Mouse (Mus musculus) layer of hippocampus, adult 18-20 months (tissue): ENCODE measurements around the gene Stk39. TPM values are rescaled to one million over a fixed set of nuclear protein-coding genes. Genes with fewer than 3 reads are reported as not detected.
A peak's percentile ranks its signal among the peaks of the same experiment; 100 is the strongest.

Experiments
- DNase-seq, 2 experiments: peaks; one replicate each; pipeline ENCODE4 v3.0.0; 2022; ENCODE audit warnings: low spot score in 2 of 2
- total RNA-seq, 2 experiments: library from RNA; stranded (reverse); gene quantifications; 2 replicates each; pipeline ENCODE4 v1.2.3; 2021

The Stk39 gene
- total RNA-seq, 2 experiments from 2014 or later: 82.1 to 82.4 TPM

DNA sequence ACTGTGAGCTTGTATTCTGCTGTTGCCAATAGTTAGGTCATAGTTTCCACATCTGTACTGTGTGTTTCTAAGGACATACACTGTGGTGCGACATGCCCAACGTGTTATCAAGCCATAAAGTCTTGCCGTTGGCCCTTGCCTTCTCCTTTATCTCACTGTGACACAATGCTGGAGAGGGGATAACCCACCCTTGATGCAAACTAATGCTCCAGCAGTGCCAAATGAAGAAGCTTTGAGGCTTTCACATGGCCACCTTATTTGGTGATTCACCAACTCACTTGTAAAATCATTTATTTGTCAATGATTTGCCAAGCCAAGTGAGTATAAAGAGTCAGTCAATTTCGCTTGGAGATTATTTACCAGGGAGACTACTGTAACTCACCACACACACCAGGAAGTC, 46.0 kb downstream of the Stk39 start:
- no peak for DNase-seq

DNA sequence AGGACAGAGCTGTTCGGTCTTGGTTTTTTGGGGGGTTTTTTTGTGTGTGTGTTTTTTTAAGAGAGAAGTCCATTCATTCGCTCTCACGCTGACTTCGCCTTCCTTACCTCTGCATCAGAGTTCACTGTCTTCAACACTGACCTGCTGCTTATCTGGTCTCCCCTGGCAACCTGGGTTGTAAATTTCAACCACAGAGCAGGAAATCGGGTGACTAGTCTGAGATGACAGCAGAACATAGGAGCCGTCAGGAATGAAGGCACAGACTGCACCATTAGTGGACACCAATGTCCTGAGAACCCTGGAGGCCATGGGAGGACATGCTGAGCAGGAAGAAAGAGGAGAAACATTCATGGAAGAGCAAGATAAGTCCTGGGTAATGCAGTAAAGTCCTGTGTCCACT, 51.1 kb downstream of the Stk39 start:
- no peak for DNase-seq

DNA sequence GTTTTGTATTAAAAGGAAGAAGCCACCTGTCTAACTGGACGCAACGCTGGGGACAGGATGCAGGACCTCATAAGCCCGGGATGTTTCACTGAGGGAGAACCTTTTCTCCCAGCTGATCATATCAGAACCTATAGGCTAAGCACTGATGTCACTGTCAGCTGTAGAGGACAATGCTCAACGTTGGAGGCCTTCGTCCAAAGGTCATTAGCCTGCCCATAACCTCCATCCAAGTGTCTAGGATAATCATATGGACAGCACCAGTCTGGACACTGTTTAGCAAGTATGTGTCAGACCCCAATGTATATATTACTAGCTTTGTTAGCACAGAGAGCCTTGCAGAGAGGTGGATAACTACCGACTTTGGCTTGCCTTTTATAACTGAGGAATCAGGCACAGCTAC, 51.8 kb downstream of the Stk39 start:
- DNase-seq: no peak

DNA sequence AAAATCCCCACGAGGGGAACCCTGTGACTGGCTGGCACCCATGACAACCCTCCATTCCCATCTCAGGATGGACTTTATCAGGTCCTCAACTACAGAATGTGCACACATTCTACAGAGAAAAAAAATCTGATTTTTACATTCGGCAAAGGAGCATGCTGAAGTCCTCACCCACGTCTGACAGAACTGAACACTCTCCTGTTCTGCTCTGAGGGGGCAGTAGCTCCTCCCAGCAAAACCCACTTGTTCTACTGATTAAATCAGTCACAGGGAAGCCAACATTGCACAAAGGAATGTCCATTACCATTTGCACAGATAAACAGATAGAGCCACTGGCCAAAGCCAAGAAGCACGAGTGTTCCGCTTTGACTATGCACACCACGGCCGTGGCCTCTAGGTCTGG, 52.3 kb downstream of the Stk39 start:
- DNase-seq: peak in 1 of 2 experiments; percentile 53

DNA sequence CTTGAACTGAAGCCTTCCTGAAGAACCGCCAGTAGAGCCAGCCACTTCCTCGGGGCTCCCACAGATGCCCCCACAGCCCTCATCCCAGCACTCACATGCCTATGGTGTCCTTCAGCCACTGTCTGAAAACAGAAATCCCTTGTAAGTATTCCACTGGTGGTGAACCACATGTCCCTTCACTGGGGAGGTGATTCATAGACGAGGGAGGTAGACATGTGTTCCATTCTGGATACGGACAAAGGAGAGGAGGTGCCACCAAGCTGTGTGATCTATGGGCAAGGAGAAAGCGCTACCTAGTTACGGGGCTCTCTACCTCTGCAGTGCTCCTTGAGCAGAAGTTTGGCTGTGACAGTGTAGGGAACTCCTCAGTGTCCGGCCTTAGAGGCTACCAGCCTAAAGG, 52.9 kb downstream of the Stk39 start:
- DNase-seq: no peak

DNA sequence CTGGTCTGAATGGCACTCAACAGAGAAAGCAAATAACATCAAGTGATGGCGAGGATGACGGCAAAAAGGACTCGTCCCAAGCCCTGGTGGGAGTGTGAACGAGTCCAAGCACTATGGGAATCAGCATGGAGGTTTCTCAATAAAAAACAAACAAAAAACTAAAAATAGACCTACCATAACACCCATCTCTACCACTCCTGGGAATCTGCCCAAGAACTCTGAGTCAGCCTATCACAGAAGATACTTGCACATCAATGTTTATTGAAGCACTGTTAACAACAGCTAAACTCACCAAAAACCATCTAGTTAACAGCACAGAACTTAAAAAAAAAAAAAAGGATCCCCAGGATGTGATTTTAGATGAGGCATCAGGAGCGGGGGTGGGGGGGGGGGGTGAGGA, 55.0 kb downstream of the Stk39 start:
- DNase-seq: peak in 1 of 2 experiments; percentile 78

DNA sequence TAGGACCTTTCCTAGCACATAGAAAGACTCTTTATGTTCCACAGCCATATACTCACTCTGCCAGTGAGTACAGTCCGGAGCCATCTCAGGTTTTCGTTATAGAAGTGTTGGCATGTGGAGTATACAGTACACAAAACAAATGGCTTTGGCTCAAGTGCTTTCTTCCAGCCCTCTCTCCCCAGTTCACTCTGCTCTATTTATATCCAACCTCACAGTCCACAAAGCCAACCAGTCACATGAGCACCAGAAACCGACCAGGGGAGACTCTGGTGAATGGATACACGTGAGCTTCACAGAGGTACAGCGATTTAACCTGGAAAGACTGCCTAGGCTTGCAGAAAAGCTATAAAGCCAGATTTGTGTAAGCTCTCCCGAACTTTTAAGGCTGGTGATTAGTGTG, 56.4 kb downstream of the Stk39 start:
- DNase-seq: no peak

DNA sequence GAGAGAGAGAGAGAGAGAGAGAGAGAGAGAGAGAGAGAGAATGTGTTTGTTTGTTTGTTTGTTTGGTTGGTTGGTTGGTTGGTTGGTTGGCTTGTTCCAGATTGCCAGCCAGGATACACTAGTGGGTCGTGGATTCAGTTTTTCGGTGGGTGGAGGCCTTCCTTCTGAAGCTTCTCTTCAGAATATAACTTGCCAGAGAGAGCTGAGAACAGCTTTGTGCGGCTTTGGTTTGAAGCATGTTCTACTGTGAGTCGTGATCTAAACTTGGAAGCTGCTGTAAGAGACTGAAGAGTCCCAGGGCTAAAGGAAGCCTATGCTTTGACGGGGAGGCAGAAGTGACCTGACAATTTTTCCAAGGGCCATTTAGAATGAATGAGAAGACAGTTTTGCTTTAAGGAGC, 59.9 kb downstream of the Stk39 start:
- no peak for DNase-seq

DNA sequence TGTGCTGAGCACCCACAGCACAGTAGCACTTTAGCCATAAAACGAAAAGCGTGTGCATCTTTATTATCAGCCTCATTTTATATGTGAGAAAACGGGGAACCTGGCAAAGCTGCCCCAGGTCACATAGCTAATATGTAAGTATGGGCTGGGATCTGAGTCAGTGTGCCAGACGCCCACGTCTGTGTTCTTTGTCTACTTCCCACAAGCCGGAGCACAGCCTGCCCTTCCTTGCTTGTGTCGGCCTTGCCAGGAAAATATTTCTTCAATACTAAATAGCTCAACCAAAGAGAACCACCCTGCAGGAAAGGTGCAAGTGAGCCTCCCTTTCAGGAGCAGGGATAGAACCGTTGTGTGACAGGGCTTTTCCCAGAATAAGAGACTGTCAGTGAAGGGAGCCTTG, 60.9 kb downstream of the Stk39 start:
- peak in 1 of 2 experiments; percentile 69 for DNase-seq

DNA sequence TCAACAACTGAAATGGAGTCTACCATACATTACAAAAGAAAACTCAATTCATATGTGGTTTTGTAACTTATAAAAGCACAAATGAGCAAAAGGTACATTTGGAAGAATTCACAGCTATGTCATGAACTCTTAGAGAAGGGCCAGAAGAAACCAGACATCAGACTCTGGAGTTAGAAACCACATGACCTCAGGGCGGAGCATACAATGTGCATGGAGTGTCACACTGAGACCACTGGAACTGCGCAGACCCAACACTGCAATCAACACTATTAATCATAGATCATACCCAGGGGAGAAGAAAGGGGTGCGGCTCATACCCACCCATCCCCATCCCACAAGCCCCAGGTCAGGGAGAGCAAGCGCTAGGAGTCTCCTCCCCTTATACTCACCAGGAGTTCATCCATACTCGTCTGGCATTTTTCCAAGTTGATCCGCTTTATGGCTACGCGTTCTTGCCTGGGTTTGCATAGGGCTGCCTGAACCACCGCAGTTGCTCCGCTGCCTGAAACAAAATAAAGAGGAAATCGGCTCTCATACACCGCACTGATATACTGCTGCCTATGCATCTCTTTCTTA, 62.3 kb downstream of the Stk39 start:
- DNase-seq: no peak

DNA sequence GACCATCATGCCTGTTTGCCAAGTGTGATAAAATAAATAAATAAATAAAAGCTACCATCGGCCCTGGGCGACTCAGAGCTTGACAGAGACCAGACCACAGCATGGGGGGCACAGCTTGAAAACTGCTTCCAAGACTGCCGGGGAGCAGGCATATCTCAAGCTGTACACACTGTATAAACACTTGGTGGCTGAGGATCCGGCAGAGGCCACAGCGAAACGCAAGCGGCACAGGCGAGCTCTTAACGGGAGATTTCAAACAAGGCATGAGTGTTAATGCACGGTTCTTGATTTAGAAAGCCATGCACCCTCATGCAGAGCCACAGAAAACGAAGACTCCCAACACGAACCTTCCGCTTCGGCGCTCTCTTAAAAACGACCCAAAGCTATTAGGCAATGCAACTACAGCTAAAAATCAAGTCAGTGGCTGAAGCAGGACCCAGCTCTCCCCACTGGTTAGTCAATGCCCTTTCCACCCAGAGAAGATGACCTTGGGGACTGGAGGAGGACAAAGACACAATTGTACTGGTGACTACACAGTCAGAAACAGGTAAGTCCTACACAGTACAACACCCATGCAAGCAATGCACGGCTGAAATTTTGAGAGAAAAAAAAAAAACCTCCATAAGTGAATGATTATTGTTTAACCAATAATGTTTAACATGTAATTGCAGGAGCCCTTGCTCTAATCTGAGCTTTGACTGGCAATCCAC, 63.6 kb downstream of the Stk39 start:
- no peak for DNase-seq

DNA sequence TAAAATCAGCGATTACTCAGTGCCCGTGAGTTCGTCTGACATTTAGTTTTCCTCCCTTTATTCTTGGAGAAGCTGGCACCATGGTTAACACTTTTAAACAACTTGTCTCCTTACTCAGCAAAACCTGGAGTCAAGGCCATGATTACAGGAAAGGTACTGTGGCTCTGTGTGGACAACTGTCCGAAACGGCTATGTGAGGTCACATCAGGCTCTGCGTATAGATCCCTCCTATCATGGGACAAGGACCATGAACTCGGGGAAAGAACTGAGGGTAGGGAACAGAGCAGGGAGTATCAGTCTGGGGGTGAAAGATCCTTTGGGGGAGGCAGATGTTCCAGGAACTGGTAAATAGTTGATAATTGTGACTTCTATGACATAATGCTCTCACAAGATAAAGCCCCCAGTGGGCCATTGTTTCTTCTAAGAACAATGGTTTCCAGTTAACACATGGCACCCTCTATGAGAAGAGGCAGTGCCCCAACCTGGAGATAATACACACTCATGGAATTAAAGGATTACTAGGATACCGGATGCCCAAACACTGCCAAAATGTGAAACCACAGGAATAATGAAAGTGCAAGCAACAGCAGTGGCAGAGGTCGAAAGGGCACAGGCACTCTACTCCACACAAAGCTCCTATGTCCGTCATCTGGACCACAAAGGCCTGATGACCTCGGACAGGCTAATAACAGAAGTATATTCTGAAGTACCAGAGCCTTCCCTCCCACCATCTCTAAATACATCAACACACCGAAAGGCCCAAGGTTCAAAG, 64.7 kb downstream of the Stk39 start:
- DNase-seq: no peak

DNA sequence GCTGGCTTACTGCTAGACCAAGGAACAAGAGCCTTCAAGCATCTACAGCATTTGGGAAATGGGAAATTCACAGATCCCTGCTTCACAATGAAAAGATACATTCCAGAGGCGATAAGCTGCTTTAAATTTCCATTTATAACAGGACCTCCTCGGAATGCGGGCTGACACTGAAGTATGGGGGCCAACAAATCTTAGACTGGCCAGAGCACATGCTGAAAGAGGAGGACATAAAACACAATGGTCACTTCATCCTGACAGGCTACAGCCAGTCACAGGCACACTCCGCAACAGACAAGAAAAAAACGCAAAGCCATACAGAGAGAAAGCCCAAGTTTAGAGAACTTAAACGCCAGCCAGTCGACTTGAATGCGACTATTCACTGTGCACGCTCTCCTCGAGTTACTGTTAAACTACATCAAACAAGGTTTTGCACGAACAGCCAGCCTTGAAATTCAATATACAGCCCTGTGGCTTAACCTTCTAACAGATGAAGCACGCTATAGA, 65.4 kb downstream of the Stk39 start:
- DNase-seq: no peak

DNA sequence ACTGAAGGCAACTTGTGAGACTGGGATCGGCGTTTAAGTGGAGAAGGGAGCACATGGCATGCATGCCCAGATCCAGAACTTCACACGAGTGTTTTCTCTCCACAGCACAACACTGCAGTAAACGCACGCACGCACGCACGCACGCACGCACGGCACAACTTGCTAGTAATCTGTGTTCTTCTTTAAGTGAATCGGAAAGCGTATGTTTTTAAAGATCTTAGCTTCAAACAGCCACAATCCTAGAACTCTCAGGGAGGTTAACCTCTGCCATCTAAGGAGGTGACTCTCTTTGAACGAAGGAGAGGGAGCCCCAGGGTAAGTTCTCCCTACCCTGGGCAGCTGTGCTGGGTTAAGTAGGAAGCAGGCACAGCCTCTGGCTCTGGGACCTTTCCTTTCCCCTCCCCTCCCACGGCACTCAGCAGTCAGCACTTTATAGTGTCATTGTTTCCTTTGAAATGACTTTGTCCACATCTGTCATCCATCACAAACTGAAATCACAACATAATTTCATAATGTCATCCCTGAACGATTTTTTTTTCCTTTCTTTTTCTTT, 66.8 kb downstream of the Stk39 start:
- DNase-seq: no peak

DNA sequence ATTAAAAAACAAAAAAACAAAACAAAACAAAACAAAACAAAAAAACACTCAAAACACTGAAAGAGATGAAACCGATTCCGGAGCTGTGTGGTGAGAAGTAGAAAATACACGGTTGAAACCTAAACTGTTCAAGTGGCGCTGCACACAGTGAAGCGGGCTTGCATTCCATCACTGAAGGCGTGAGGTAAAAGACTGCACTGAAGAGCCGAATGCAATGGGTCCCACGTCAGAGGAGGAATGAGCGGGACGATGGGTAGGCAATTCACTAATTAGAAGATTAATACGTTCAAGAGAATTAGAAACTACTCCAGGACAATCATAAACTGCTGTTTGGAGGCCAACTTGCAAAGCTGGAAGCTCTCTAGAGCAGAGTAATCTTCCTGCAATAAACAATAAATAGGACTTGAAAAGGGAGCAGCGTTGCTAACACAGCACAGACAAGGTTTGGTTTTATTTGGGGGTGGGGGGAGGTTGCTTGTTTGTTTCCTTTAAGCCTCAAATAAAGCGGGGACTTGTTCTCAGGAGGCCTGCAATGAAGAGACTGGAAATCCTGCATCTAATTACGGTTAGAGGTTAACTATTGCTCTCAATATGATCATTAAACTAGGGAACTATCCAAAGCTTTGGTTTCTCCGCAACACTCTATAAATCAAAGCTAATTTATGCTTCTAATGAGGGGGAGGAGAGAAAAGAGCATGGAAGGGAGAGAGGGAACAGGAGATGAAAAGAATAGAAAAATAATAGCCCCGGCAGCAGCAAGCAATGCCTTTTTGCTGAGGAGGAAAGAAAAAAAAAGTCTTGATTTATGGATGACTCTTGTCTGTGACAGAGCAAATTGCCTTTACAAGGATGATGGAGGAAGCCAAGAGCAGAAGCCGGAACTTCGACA, 67.5 kb downstream of the Stk39 start:
- no peak for DNase-seq

DNA sequence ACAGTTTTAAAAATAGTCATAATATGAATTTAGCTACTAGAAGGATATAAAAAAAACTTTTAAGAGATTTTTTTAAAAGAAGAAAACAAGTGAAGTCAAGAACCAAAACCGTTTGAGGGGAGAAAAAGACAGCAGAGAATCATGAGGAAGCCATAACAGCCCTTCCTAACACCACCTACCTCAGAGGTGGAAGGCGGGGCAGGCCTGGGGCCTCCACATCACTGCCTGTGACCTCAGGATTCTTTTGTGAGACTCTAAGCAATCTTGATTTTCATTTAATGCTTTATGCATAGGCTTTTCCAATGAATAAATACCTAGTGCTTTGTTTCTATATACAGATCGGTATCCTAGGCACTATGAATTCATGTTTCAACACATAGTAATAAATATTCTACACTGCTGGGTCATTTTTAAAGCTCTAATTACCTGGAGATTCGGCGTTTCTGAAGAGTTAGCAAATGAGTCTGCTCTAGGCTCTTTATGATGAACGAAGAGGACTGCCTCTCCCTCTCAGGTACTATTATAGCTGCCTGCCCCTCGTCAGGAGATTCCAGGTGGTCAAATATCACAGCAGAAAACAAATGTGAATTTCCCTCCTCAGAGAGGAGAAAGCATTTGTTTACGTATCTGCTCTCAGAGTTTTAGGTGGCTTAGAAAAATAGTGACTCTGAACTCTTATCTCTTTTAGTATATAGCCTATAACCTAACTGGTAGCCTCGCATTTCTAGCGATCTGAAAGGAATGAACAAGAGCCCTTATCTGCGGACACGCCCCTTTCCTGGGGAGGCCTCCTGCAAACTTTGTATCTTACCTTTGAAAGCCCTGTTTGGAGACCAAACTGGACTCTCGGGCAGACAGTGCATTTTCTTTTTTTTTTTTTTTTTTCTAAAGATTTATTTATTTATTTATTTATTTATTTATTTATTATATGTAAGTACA, 78.2 kb downstream of the Stk39 start:
- no peak for DNase-seq

DNA sequence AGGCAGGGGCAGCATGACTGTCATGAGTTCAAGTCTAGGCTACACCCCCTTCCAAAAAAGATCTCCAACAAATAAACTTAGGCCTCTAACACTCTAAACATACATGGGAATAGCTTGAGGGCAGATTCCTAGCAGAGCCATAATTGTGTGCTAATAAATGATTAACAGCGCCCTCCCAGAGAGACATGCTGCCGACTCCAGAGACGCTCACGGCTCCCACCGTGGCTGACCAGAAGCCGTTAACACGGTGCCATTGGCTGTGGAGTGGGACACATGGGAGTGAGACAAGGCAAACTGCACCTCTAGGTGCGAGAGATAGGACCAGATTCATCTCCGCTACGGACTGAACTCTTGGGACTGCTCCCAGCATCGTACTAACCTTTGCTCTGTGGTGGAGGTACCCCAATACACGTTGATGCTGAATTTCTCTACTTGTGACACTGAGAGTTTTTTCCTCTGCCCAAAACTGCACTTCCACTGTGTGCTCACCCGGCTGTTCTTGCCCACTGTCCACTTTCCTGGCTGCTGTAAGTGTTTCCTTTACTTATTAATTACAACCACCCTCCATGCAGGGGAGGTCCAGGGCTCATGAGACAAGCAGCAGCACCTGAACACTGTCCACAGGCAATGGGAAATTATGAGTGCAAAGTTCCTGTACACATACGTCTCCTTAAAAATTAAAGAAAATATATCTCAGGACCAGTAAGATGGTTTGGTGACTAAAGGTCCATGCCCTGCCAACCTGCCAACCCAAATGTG, 84.1 kb downstream of the Stk39 start:
- DNase-seq: no peak

DNA sequence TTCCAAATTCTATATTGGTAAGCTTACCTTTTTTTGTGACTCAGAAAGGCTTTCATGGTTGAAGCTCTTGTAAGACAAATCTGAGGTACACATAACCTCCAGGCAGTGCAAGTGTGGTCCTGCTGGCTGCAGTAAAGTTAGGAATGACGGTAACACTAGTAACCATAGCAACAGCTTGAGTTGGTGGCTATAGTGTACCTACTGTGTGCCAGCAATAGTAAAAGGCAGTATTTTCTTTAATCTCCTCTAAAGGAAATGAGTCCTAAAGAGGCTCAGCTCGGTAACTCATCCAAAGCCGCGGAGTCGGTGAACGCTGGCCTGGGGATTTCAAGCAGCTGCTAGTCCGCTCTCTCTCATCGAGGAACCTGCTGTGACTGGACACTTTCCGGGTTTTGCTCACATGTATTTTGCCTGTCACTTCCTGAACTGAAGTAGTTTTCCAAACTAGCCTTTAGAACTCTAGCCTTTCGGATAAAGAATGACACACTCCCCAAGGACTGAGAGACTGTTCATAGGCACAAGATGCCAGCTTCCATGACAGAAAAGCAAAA, 85.7 kb downstream of the Stk39 start:
- no peak for DNase-seq
